Mouse (Mus musculus): ENCODE results near the gene Slc1a6. TPM values are rescaled to one million over a fixed set of nuclear protein-coding genes. Genes with fewer than 3 reads are reported as not detected.

Gene Slc1a6
- polyA plus RNA-seq (2012; rRNA removed), result 1.4 and 2.5 TPM in 2 replicates

DNA sequence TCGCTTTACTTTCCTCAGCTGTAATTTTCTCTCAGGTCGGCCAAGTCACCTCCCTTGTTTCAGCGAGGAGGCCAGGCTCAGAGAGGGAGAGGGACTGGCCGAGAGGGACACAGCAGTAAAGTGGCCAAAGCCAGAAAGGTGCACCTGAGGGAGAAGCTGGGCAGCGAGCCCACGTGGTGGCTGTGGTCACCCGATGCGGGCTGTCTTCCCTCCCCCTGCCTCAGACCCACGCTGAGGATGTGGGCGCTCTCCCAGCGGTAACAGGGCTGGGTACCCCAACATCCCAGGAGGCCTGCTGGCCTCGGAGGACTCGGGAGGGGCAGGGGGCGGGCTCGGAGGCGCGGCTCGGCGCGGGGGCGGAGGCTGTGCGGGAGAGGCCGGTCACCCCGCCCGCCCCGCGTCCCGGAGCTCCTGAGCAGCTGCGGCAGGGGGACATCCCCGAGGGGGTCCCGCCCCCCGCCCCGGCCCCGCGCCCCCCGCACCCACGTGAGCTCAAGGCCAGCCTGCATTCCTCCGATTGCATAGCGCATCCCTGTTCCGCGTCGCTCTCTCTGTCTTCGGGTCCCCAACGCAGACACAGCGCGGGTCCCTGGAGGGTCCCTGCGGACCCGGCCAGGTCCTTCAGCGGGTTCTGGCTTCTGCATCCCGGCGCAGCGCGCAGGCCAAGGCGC is at the start of gene Slc1a6:
TSS of gene Slc1a6 (plus strand) at position 516 of the 671 bp plus-strand sequence.

DNA sequence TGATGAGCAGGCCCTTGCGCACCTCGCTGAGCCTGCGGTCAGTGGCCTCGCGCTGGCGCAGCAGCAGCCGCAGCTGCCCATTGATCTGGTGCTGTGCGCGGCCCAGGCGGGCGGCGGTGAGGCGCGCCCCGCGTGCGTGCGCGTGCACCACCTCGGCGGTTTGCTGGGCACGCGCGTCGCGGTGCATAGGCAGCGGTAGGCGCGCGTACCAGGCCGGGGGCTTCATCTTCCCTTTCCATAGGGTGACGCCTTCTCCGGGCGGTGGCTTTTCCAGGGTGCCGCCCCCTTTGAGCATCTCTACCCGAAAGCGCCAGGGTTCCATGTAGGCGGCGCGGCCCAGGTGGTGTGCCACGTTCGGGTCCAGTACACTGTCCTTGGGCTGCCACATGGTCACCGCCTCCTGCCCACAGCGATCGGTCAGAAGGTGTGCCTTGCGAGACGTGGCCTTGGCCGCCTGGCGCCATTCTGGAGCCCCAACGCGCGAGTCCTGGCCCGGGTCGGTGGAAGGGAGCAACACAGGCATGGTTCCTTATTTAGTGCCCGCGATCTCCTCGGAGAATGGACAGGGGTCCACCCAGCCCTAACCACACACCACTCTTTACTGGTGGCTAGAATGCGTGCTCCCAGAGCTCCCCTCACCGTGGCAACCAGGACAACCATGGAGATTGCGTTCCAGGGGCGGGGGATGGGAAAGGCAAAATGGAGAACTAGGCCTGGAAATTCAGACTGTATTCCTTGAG is 27.7 kb upstream of the Slc1a6 start, which contains the start of gene Ccdc105:
TSS of gene Ccdc105 (minus strand) at position 614 of the 740 bp plus-strand sequence.

DNA sequence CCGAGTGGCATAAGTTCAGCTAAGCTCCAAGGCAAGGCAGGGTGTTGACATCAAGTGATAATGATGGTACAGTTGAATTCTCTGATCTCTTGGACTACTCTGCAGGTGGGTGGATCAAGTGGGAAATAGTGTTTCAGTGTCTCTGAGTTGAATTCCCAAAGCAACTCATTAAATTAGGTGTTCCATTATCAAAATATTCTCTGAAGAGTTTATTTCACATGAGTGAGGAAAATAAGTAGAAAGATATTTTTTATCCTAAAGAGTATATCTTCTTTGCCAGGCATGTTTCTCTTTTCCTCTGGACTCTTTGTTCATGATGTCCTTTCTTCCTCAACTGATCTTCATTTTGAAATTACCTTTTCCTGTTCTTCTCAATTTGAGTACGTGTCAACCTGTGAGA is 71.8 kb downstream of the Slc1a6 start, which contains the start of gene Olfr1356:
TSS of gene Olfr1356 (minus strand) at position 101 of the 400 bp plus-strand sequence.

Other genes with a start within 250 kb of the Slc1a6 start
- 23.4 and 36.0 TPM in 2 replicates for gene Ilvbl, start 206.2 kb upstream of the Slc1a6 start, polyA plus RNA-seq (2012; rRNA removed)
- 18.2 and 27.2 TPM in 2 replicates for gene Syde1, start 188.5 kb upstream of the Slc1a6 start, polyA plus RNA-seq (2012; rRNA removed)
- gene Olfr1357, start 162.4 kb upstream of the Slc1a6 start, polyA plus RNA-seq (2012; rRNA removed), result not detected in 2 replicates
- gene Casp14, start 62.2 kb upstream of the Slc1a6 start, polyA plus RNA-seq (2012; rRNA removed), result 0.04 TPM in 1 of 2 replicates, not detected in the other
- 0.06 TPM in 1 of 2 replicates, not detected in the other for gene Ccdc105, start 27.4 kb upstream of the Slc1a6 start, polyA plus RNA-seq (2012; rRNA removed)
- not detected in 2 replicates for gene Olfr1356, start 71.7 kb downstream of the Slc1a6 start, polyA plus RNA-seq (2012; rRNA removed)
- gene Olfr1355, start 95.0 kb downstream of the Slc1a6 start, polyA plus RNA-seq (2012; rRNA removed), result not detected in 2 replicates
- gene Olfr1354, start 132.7 kb downstream of the Slc1a6 start, polyA plus RNA-seq (2012; rRNA removed), result not detected in 2 replicates
- gene Olfr8, start 170.1 kb downstream of the Slc1a6 start, polyA plus RNA-seq (2012; rRNA removed), result not detected in 2 replicates
- not detected in 2 replicates for gene Olfr1353, start 182.8 kb downstream of the Slc1a6 start, polyA plus RNA-seq (2012; rRNA removed)
- not detected in 2 replicates for gene Olfr1352, start 200.6 kb downstream of the Slc1a6 start, polyA plus RNA-seq (2012; rRNA removed)
- gene Olfr1351, start 232.0 kb downstream of the Slc1a6 start, polyA plus RNA-seq (2012; rRNA removed), result not detected in 2 replicates
- gene Olfr57, start 248.2 kb downstream of the Slc1a6 start, polyA plus RNA-seq (2012; rRNA removed), result not detected in 2 replicates